Mouse (Mus musculus) brain, adult 2 months (tissue): ENCODE data around the gene Coa6.

Experiments used
- DNase-seq: peaks from one replicate; pipeline ENCODE4 v3.0.0; 2011; ENCODE audit warnings: low read depth, low spot score

Coa6 gene

DNA sequence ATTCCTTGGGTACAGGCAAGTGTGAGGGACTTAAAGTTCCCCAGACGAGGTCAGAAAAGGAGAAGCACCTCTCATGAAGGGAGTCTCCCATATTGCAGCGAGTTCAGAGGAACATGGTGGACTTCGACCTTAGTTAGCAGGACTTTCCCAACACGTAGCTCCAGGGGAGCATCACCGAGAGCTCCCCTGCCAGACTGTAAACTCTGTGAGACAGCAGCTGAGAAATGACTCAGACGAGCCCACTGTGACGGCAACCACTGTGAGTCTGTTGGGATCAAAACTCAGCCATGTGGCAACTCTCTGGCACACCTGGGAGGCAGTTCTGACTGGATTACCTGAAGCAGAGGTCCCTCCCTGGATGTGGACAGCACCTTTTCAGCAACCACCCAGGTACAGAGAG is 41.8 kb downstream of the Coa6 start:
- no peak for DNase-seq

DNA sequence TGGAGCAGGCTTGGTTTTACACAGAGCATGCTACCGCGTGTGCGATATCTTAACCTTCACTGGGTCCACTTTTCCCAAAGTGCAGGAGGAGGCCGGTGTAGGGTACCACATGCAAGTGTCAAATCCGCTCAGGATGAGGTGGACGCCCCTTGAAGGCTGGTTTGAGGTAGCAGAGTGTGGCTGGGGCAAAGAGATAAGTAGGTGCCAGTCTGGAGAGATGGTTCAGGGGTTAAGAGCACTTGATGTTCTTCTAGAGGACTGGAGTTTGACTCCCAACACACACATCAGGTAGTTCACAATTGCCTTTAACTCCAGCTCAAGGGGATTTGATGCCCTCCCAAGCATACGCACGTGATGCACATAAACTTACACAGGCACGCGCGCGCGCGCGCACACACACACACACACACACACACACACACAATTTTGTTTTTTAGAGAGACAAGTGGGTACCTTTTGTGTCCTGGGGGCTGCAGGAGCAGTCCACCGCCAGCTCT is 51.5 kb downstream of the Coa6 start:
- DNase-seq: no peak

DNA sequence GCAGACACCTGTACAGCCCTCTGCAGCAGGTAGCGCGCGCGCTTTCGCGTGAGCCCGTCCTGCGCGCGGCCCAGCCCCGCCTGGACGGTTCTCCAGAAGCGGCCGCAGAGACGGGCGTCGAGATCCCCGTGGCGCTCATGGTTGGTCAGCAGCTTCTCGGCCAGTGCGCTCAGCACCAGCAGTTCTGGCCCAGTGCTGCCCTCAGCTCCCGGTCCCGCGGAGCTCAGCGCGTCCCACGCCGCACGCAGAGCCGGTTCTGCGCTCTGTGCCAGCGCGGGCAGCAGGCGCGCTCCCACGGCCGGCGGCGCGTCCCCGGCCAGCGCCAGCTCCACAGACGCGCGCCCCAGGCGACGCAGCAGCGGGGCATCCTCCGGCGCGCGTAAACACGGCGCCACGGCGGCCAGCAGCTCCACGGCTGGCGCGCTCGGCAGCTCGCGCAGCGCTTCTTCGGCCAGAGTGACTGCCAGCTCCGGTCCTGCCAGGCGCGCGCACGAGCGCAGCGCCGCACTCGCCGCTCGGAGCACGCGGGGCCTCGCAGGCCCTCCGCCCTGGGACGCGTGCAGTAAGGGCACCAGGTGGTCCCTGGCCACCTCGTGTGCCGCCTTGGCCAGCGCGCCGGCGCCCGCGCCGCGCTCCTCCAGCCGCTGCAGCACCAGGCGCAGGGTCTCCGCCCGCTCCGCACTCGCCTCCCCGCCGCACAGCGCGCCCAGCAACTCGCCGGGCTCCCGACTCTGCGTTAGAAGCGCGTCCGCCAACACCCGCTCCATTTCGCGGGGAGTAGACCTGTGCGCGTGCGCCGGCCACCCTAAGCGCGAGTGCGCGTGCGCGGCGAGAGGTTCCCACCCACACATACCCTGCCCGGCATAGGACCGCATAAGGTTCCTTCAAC is 52.2 kb downstream of the Coa6 start, which contains the start of gene Tarbp1:
TSS of gene Tarbp1 (minus strand) at position 767 of the 889 bp plus-strand sequence.
- peak; percentile 96 for DNase-seq
